Mouse (Mus musculus) leukemia stem cell, adult 10-12 weeks (primary cell): ENCODE measurements around the gene Itih1. TPM values are rescaled to one million over a fixed set of nuclear protein-coding genes. Genes with fewer than 3 reads are reported as not detected.

Source experiments
- polyA plus RNA-seq: library from polyadenylated mRNA; stranded (reverse); fragments of >175 nt; gene quantifications from 2 replicates; pipeline ENCODE4 v1.2.3, GENCODE M21; 2012; ENCODE audit warnings: low replicate concordance

The Itih1 gene
- not detected in 2 replicates for polyA plus RNA-seq

DNA sequence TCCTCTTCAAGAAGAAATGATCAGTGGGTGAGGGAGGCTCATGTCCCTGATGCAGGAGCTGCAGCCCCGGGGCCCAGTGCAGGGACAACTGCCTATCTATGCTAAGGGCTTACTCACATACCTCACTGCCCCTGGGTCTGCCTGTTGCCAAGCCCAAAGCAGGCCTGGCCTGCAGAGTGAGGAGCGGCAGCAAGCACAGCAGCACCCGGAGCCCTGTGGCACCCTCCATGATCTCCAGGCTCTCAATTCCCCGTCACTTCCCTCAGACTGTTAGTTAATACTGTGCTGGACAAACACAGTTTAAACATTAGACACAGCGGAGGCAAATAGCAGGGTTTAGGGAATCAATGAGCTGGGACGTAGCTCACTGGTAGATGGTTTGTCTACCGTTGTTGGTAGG lies at the start of gene Itih1:
Gene Itih1, minus strand, starts transcription at position 252 of the 400 bp plus-strand sequence.

GRCm38 (mm10) chr14:30951154-30951825 lies 8.2 kb upstream of the Itih1 start, which contains the start of gene Nek4:
Nek4 (plus strand) TSS chr14:30951377.

GRCm38 (mm10) chr14:30923375-30924105 lies 19.5 kb downstream of the Itih1 start, which contains the start of gene Itih3:
Itih3 (minus strand) TSS chr14:30923760.

DNA sequence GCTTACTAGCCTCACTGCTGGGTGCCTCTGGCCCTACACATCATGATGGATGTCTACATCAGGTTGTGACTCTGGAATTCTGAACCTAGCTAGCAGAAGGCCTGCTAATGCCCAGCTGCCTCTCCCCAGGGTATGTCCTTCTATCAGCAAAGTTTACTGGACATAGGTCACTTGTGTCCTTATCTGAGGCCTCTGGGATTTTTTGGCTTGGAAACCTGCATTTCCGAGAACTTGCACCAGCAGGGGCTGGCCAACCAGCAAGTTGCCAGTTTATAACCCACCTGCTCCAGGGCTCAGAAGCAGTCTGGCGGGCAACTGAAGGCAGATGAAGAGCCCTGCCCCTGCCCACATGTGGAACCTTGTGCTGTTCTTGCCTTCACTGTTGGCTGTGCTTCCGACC lies 56.9 kb downstream of the Itih1 start, which contains the start of gene Itih4:
Gene Itih4, plus strand, starts transcription at position 273 of the 400 bp plus-strand sequence.

Other genes with a start within 250 kb of the Itih1 start
- 1.1 and 2.0 TPM in 2 replicates for gene Sfmbt1, start 228.4 kb downstream of the Itih1 start, polyA plus RNA-seq
- 18.3 and 50.0 TPM in 2 replicates for gene Tmem110, start 117.7 kb downstream of the Itih1 start, polyA plus RNA-seq
- not detected in 2 replicates for gene Mustn1, start 64.1 kb downstream of the Itih1 start, polyA plus RNA-seq
- not detected in 2 replicates for gene Itih4, start 56.8 kb downstream of the Itih1 start, polyA plus RNA-seq
- gene Itih3, start 19.5 kb downstream of the Itih1 start, polyA plus RNA-seq: 0.17 TPM in 1 of 2 replicates, not detected in the other
- 2.5 and 3.4 TPM in 2 replicates for gene Nek4, start 8.1 kb upstream of the Itih1 start, polyA plus RNA-seq
- gene Glt8d1, start 58.1 kb upstream of the Itih1 start, polyA plus RNA-seq: 2.4 and 4.0 TPM in 2 replicates
- gene Spcs1, start 58.4 kb upstream of the Itih1 start, polyA plus RNA-seq: 15.1 and 44.4 TPM in 2 replicates
- 7.6 and 21.7 TPM in 2 replicates for gene Pbrm1, start 75.8 kb upstream of the Itih1 start, polyA plus RNA-seq
- gene Gnl3, start 75.9 kb upstream of the Itih1 start, polyA plus RNA-seq: 5.0 and 14.9 TPM in 2 replicates
- 48.2 and 72.9 TPM in 2 replicates for gene Smim4, start 185.7 kb upstream of the Itih1 start, polyA plus RNA-seq
- gene Nt5dc2, start 187.8 kb upstream of the Itih1 start, polyA plus RNA-seq: 40.8 and 99.2 TPM in 2 replicates
- gene Stab1, start 225.4 kb upstream of the Itih1 start, polyA plus RNA-seq: 2.1 and 4.2 TPM in 2 replicates